In the genomic region with DNA sequence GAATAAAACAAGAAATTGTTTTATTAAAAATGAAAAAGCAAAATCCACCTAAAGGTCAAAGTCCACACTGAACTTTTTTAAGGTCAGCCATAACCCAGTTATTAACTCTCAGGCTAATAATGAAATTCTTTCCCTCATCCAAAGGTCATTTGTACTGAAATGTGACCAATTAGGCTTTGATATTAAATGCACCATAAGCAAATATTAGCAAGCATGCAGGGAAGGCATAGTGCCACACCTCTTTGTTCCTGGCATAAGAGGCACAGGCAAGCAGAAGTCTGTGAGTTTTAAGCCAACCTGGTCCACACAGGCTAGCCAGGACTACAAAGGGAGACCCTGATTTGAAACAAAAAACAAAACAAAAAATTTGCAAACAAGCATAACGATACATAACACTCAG, we compare ENCODE assay signal across 14 mouse cellular contexts.
"Had no signal": no experiment of that assay in that cellular context is flagged by ENCODE, and none has a peak within 500 bp of the region (broad histone marks: within the 10 kb centered on the region; RNA-seq: fewer than 3 reads in every experiment).

No protein-coding gene starts in this region.

- H3K4me1 ChIP-seq: midbrain, embryonic 10.5 days; midbrain, embryonic 12.5 days; neural tube, embryonic 12.5 days; stomach, embryonic 15.5 days had no signal

- H3K9me3 ChIP-seq: midbrain, embryonic 10.5 days; midbrain, embryonic 12.5 days; neural tube, embryonic 12.5 days; stomach, embryonic 15.5 days had no signal

- H3K27me3 ChIP-seq: midbrain, embryonic 12.5 days; neural tube, embryonic 12.5 days; stomach, embryonic 15.5 days had no signal

- H3K27ac ChIP-seq: midbrain, embryonic 10.5 days; midbrain, embryonic 12.5 days; neural tube, embryonic 12.5 days; stomach, embryonic 15.5 days; stomach, postnatal 0 days had no signal

- H3K4me3 ChIP-seq: midbrain, embryonic 10.5 days; midbrain, embryonic 12.5 days; myocyte; neural tube, embryonic 12.5 days; stomach, embryonic 15.5 days had no signal

- DNase-seq: lung, embryonic 14.5 days; lung, postnatal 10 days; lung, postnatal 4 days; midbrain, embryonic 14.5 days; right cerebral cortex, postnatal 14 days; thymus, adult 2 months; thymus, postnatal 25 days; thymus, postnatal 4 days had no signal
